Mouse (Mus musculus): Measurements from ENCODE around the gene P2rx4.

- no peak for TF ChIP-seq GATA1 (IDR thresholded peaks at IDR 0.05; ENCODE audit: low read length)
- no peak for TF ChIP-seq TAL1 (IDR thresholded peaks at IDR 0.05; ENCODE audit: low read length)
Observed at GRCm38 (mm10) chr5:122687391-122687790, 20.0 kb upstream of the P2rx4 start.
